8 mouse cellular contexts compared by ENCODE assay signal in the genomic region with DNA sequence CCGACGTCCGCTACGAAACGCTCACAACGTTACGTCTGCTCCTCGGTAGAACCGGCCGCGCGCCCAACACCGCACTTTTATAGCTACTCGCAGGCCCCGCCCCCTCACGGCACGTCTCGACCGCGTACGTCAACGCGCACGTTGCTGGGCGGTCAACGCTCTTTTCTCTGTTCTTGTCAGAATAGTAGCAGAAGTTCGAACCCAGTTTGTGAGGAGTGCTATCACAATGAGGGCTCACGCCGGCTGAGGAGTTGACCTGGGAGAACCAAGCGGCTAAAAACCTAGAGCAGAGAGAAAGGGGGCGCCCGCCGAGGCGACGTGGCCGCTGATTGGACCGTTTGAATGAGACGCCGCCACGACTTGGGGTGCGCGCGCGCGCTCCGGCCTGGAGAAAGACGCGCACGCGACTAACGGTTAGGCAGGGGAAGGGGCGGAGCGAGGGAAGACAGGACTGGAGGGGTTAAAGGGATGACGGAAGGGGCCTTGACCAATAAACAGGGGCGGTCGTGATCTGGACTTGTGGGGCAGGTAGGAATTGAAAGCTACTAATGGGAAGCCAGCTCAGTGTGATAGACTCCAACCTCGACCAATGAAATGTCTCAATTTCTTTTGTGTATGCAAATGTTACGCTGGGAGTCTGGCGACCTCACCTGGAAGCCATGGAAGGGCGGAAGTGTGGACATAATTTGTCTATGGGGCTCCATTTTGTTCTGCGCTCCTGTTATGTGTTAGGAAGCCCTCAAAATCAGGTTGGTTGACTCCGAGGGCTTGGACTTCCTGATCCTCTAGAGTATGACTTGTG. TPM values are rescaled to one million over a fixed set of nuclear protein-coding genes. Genes with fewer than 3 reads are reported as not detected.
A peak's percentile ranks its signal among the peaks of the same experiment; 100 is the strongest.
DNase-seq lines count a peak whose midpoint lies in the region; ATAC-seq and TF ChIP-seq lines count a peak whose summit lies in the region.

Ube2s (minus strand) TSS at position 288 of the 802 bp plus-strand sequence.

- peak within 1 kb of the TSS; percentile 97 to 98 for H3K4me3 ChIP-seq in ES-E14 (ENCODE audit: insufficient read depth in 1 of 2, low read depth in 1 of 2, low read length in 2 of 2, poor library complexity in 1 of 2, severe bottlenecking in 1 of 2)
- H3K4me3 ChIP-seq in forebrain, embryonic 15.5 days, result peak within 1 kb of the TSS; percentile 77
- H3K4me3 ChIP-seq in lung, adult 2 months (replicated peaks; ENCODE audit: extremely low read depth, low read depth, low read length), result peak within 1 kb of the TSS; percentile 76

- H3K9me3 ChIP-seq in ES-E14 (ENCODE audit: control insufficient read depth, insufficient read depth, low read depth, low read length), result no peaks in the 10 kb centered on the region
- H3K9me3 ChIP-seq in forebrain, embryonic 15.5 days, result no peaks in the 10 kb centered on the region

- H3K27me3 ChIP-seq in forebrain, embryonic 15.5 days, result no peaks in the 10 kb centered on the region

- peak; percentile 99 for ATAC-seq in forebrain, embryonic 15.5 days (replicated peaks)
- peak; percentile 90 for ATAC-seq in neutrophil, adult 5-6 weeks (ENCODE audit: extremely low read depth, insufficient number of reproducible peaks, low FRiP score, poor library complexity, severe bottlenecking)

- peaks cover 30% of the 10 kb centered on the region for H3K36me3 ChIP-seq in ES-E14 (ENCODE audit: control insufficient read depth, insufficient read depth, low read length, poor library complexity, severe bottlenecking)
- peaks cover 18% of the 10 kb centered on the region for H3K36me3 ChIP-seq in forebrain, embryonic 15.5 days

- WGBS in forebrain, embryonic 15.5 days, result 0% methylated on average over 62 of the region's 62 CpGs
- under 1% methylated on average over 62 of the region's 62 CpGs for WGBS in lung, adult 2 months

- in situ Hi-C loops in ES-E14 (cut with MboI; ENCODE audit: low sequenced_read_pairs in 2 of 2, unreplicated experiment in 2 of 2), result no loop called here

- H3K27ac ChIP-seq in ES-E14 (ENCODE audit: insufficient read depth, low read depth, low read length, poor library complexity, severe bottlenecking), result peak within 1 kb of the TSS; percentile 89
- H3K27ac ChIP-seq in forebrain, embryonic 15.5 days (replicated peaks), result peak within 1 kb of the TSS; percentile 99

- peaks cover 2 to 5% of the 10 kb centered on the region in 2 experiments; a peak in 2 of 4 replicates for H3K4me1 ChIP-seq in ES-E14 (ENCODE audit: control insufficient read depth in 2 of 2, insufficient read depth in 2 of 2, low read length in 2 of 2, poor library complexity in 1 of 2)
- peaks cover 34% of the 10 kb centered on the region for H3K4me1 ChIP-seq in forebrain, embryonic 15.5 days
- H3K4me1 ChIP-seq in lung, adult 2 months (ENCODE audit: control insufficient read depth, insufficient read depth, low read length), result no peaks in the 10 kb centered on the region

- peak; percentile 100 for DNase-seq in ES-E14 (ENCODE audit: low read depth, low spot score)
- DNase-seq in cerebellum, adult 11-12 months, result peak; percentile 99
- DNase-seq in heart, postnatal 25 days (ENCODE audit: low spot score), result peak; percentile 98
- DNase-seq in layer of hippocampus, adult 18-20 months (ENCODE audit: low spot score in 2 of 2), result peak; percentile 97 to 99
- DNase-seq in lung, adult 2 months, result peak; percentile 97
- DNase-seq in thymus, adult 18-20 months, result peak; percentile 97 to 99

- H3K4me2 ChIP-seq in forebrain, embryonic 15.5 days (replicated peaks), result peak within 1 kb of the TSS; percentile 81

- TF ChIP-seq POLR2A in lung, adult 2 months (IDR thresholded peaks at IDR 0.05; ENCODE audit: borderline replicate concordance, extremely low read depth, low read depth, low read length), result peak; percentile 85; the same call in 1 of the 2 replicates

- no peak for TF ChIP-seq CTCF in lung, adult 2 months (IDR thresholded peaks at IDR 0.05; ENCODE audit: insufficient read depth, low read length)

- intact Hi-C loops in heart, postnatal 25 days (cut with DNase I), result loop anchor here (5.0 kb wide), 3 partner anchors 55 to 155 kb away; partner anchors contain the start of genes Ppp6r1 and Zfp628

- peak within 1 kb of the TSS; percentile 94 for H3K9ac ChIP-seq in ES-E14 (ENCODE audit: insufficient read depth, low read depth, low read length, poor library complexity, severe bottlenecking)
- peak within 1 kb of the TSS; percentile 81 for H3K9ac ChIP-seq in forebrain, embryonic 15.5 days (replicated peaks)

TF ChIP-seq in ES-E14, 5 proteins besides CTCF, POLR2A, EP300 and RAD21:
- peak; percentile 60; the same call in 1 of the 2 replicates for TF ChIP-seq HCFC1 (IDR thresholded peaks at IDR 0.05; ENCODE audit: borderline replicate concordance, insufficient read depth, low read length)
- TF ChIP-seq CHD2 (IDR thresholded peaks at IDR 0.05; ENCODE audit: low read depth, low read length), result peak; percentile 94
- no peak for TF ChIP-seq MAFK (IDR thresholded peaks at IDR 0.05; ENCODE audit: insufficient read depth, low read depth, low read length)

RNA-seq across cellular contexts. Expression of gene Ube2s, which starts in this region (rescaled TPM):
- total RNA-seq in ES-E14 (2012; rRNA removed), result 461 and 499 TPM in 2 replicates
- 363 and 383 TPM in 2 replicates for polyA plus RNA-seq in forebrain, embryonic 15.5 days (2015; fragmentation: Nextera tagmentation; extraction: Ambion mirVana)
- total RNA-seq in heart, postnatal 25 days (2021), result 10 to 100 TPM; 84.6 to 93.3 TPM
- 100 to 1,000 TPM; 102 to 121 TPM for total RNA-seq in layer of hippocampus, adult 18-20 months (2021)
- 135 and 210 TPM in 2 replicates for polyA plus RNA-seq in lung, adult 2 months (2012; rRNA removed)
- total RNA-seq in neutrophil, adult 5-6 weeks (2017), result 94.5 and 103 TPM in 2 replicates

Comparison
In these comparisons a context has a peak if more than half of its experiments do, and no peak if none do; other contexts are left out.
1. Peak in every context shown above with its lines: DNase-seq, ATAC-seq, H3K4me3 ChIP-seq and H3K27ac ChIP-seq.